In genomic region chr12:8301011-8301814, GRCm38 (mm10) we compare ENCODE assay signal across 10 mouse cellular contexts. TPM values are rescaled to one million over a fixed set of nuclear protein-coding genes. Genes with fewer than 3 reads are reported as not detected.
DNase-seq lines count a peak whose midpoint lies in the region; ATAC-seq lines count a peak whose summit lies in the region.
"Had no signal": no experiment of that assay in that cellular context is flagged by ENCODE, and none has a peak within 500 bp of the region (broad histone marks: within the 10 kb centered on the region; RNA-seq: fewer than 3 reads in every experiment).

No protein-coding gene starts in this region.

- H3K36me3 ChIP-seq in heart, embryonic 12.5 days: no peaks in the 10 kb centered on the region
- H3K36me3 ChIP-seq in hindbrain, embryonic 12.5 days: no peaks in the 10 kb centered on the region
- no peaks in the 10 kb centered on the region for H3K36me3 ChIP-seq in midbrain, embryonic 12.5 days

- 5% methylated on average over 46 of the region's 46 CpGs for WGBS in heart, embryonic 12.5 days
- WGBS in hindbrain, embryonic 12.5 days: 2% methylated on average over 45 of the region's 46 CpGs
- 2% methylated on average over 46 of the region's 46 CpGs for WGBS in midbrain, embryonic 12.5 days

- peak overlapping the region; percentile 58 for H3K9ac ChIP-seq in heart, embryonic 12.5 days
- peak overlapping the region; percentile 55 for H3K9ac ChIP-seq in hindbrain, embryonic 12.5 days
- peak overlapping the region; percentile 64 for H3K9ac ChIP-seq in midbrain, embryonic 12.5 days (replicated peaks)

- no peak for DNase-seq in heart, adult 9 months (ENCODE audit: low spot score in 2 of 2)
- DNase-seq in right cerebral cortex, adult 2 months (ENCODE audit: low spot score in 2 of 2): no peak
- no peak for DNase-seq in layer of hippocampus, adult 11-12 months (ENCODE audit: low spot score)
- DNase-seq in layer of hippocampus, adult 9-11 months: no peak
- DNase-seq: lung, postnatal 4 days had no signal

- H3K27me3 ChIP-seq in heart, embryonic 12.5 days (replicated peaks): peaks cover 95% of the 10 kb centered on the region
- H3K27me3 ChIP-seq in hindbrain, embryonic 12.5 days: peaks cover 97% of the 10 kb centered on the region
- H3K27me3 ChIP-seq in midbrain, embryonic 12.5 days: peaks cover 98% of the 10 kb centered on the region

- peak overlapping the region; percentile 93 for H3K4me2 ChIP-seq in heart, embryonic 12.5 days
- H3K4me2 ChIP-seq in hindbrain, embryonic 12.5 days (replicated peaks): peak overlapping the region; percentile 78
- H3K4me2 ChIP-seq in midbrain, embryonic 12.5 days (replicated peaks): peak overlapping the region; percentile 78

- ATAC-seq in heart, embryonic 12.5 days (ENCODE audit: insufficient number of reproducible peaks, low FRiP score): no peak
- ATAC-seq in hindbrain, embryonic 12.5 days (ENCODE audit: low FRiP score): no peak
- ATAC-seq in midbrain, embryonic 12.5 days (ENCODE audit: low FRiP score, low read depth): no peak; the same call in 1 of the 2 replicates

- H3K27ac ChIP-seq in heart, embryonic 12.5 days (ENCODE audit: poor library complexity, severe bottlenecking): no peak overlapping the region
- no peak overlapping the region for H3K27ac ChIP-seq in brown adipose tissue, adult 24 weeks (replicated peaks; ENCODE audit: low read depth, low read length)
- H3K27ac ChIP-seq in hindbrain, embryonic 12.5 days: no peak overlapping the region
- H3K27ac ChIP-seq in midbrain, embryonic 12.5 days (replicated peaks): no peak overlapping the region

- H3K4me1 ChIP-seq in heart, embryonic 12.5 days (replicated peaks): peaks cover 35% of the 10 kb centered on the region
- no peaks in the 10 kb centered on the region for H3K4me1 ChIP-seq in brown adipose tissue, adult 24 weeks (ENCODE audit: control insufficient read depth, insufficient read depth, insufficient read length, low read length)
- H3K4me1 ChIP-seq in hindbrain, embryonic 12.5 days: peaks cover 31% of the 10 kb centered on the region
- H3K4me1 ChIP-seq in midbrain, embryonic 12.5 days: peaks cover 21% of the 10 kb centered on the region

- H3K9me3 ChIP-seq in heart, embryonic 12.5 days (replicated peaks): no peaks in the 10 kb centered on the region
- no peaks in the 10 kb centered on the region for H3K9me3 ChIP-seq in hindbrain, embryonic 12.5 days (replicated peaks)
- H3K9me3 ChIP-seq in midbrain, embryonic 12.5 days: no peaks in the 10 kb centered on the region

- H3K4me3 ChIP-seq in heart, embryonic 12.5 days: peak overlapping the region; percentile 60
- peak overlapping the region; percentile 18; the same call in 1 of the 2 replicates for H3K4me3 ChIP-seq in brown adipose tissue, adult 24 weeks (ENCODE audit: insufficient read depth, low read depth, low read length)
- H3K4me3 ChIP-seq in hindbrain, embryonic 12.5 days: peak overlapping the region; percentile 45
- H3K4me3 ChIP-seq in midbrain, embryonic 12.5 days: peak overlapping the region; percentile 48

RNA-seq across cellular contexts. Expression of gene Gdf7, which starts 0.5 kb away (rescaled TPM):
- 0.24 and 0.27 TPM in 2 replicates for polyA plus RNA-seq in heart, embryonic 12.5 days (2016; fragmentation: Nextera tagmentation; extraction: Ambion mirVana)
- not detected in 2 replicates for polyA plus RNA-seq in brown adipose tissue, adult 24 weeks (2012; ENCODE audit: insufficient read depth, insufficient read length, missing spikeins)
- 1.9 and 2.3 TPM in 2 replicates for polyA plus RNA-seq in hindbrain, embryonic 12.5 days (2016; fragmentation: Nextera tagmentation; extraction: Ambion mirVana)
- 0.74 and 1.2 TPM in 2 replicates for polyA plus RNA-seq in midbrain, embryonic 12.5 days (2016; fragmentation: Nextera tagmentation; extraction: Ambion mirVana)
- polyA plus RNA-seq: thymus, postnatal 0 days had no signal

RNA-seq across cellular contexts. Expression of gene Hs1bp3, which starts 12.0 kb away (rescaled TPM):
- 16.5 and 18.3 TPM in 2 replicates for polyA plus RNA-seq in heart, embryonic 12.5 days (2016; fragmentation: Nextera tagmentation; extraction: Ambion mirVana)
- 5.7 and 7.6 TPM in 2 replicates for polyA plus RNA-seq in brown adipose tissue, adult 24 weeks (2012; ENCODE audit: insufficient read depth, insufficient read length, missing spikeins)
- polyA plus RNA-seq in hindbrain, embryonic 12.5 days (2016; fragmentation: Nextera tagmentation; extraction: Ambion mirVana): 13.2 and 14.6 TPM in 2 replicates
- polyA plus RNA-seq in midbrain, embryonic 12.5 days (2016; fragmentation: Nextera tagmentation; extraction: Ambion mirVana): 11.3 and 11.4 TPM in 2 replicates
